Mouse (Mus musculus): ENCODE measurements around the gene Carmil2.

DNA sequence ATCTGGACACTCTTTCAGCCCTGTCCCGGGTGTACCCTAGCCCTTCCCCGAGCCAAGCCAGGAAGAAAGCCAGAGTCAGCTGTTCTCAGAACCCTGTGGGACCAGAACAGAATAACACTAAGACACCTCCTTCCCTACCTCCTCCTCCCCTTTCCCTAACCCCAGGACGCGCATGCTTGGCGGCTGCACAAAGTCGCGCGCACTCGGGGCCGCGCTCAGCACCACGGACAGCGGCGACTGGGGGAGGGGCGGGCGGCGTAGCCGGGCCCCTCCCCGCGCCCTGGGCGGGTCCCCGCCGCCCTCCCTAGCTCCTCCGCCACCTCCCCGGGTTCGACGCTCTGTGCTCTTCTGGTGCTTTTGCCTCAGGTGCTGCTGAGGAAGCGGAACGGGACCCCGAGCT is 7.6 kb downstream of the Carmil2 start:
- TF ChIP-seq CTCF (conservative IDR thresholded peaks at IDR 0.05; ENCODE audit: low read length) (no peak), POU5F1 (IDR thresholded peaks at IDR 0.05; ENCODE audit: borderline replicate concordance, low read length) (no peak)
